Mouse (Mus musculus) lung, embryonic 16.5 days (tissue): ENCODE results near the gene Tldc2. TPM values are rescaled to one million over a fixed set of nuclear protein-coding genes. Genes with fewer than 3 reads are reported as not detected.

Experiments used
- ATAC-seq: fragments of 200-750 bp; cut with Nextera tagmentation; 2 replicates; pipeline ENCODE4 v1.8.0; 2017; ENCODE audit warnings: low read depth, mild to moderate bottlenecking, moderate library complexity
- H3K27ac ChIP-seq: fragments of 300-500 bp; sonication (generic); 2 replicates; pipeline ENCODE4 v1.5.1; 2014; ENCODE audit warnings: mild to moderate bottlenecking, control low read depth, low read length
- H3K27me3 ChIP-seq: fragments of 300-500 bp; sonication (generic); 2 replicates; pipeline ENCODE4 v1.6.1; 2014; ENCODE audit warnings: low read depth, low read length, mixed read lengths; ENCODE audit not compliant: control insufficient read depth, insufficient read depth
- H3K36me3 ChIP-seq: fragments of 300-500 bp; sonication (generic); 2 replicates; pipeline ENCODE4 v1.6.1; 2014; ENCODE audit warnings: low read length; ENCODE audit not compliant: control insufficient read depth, insufficient read depth
- H3K4me1 ChIP-seq: fragments of 300-500 bp; sonication (generic); replicated peaks from 2 replicates; pipeline ENCODE4 v1.6.1; 2014; ENCODE audit warnings: low read length, mixed read lengths; ENCODE audit not compliant: control insufficient read depth, insufficient read depth
- H3K4me2 ChIP-seq: fragments of 300-500 bp; sonication (generic); 2 replicates; pipeline ENCODE4 v1.6.1; 2014; ENCODE audit warnings: low read depth, low read length, control low read depth
- H3K4me3 ChIP-seq: fragments of 300-500 bp; sonication (generic); 2 replicates; pipeline ENCODE4 v1.5.1; 2014; ENCODE audit warnings: mild to moderate bottlenecking, low read length, control low read depth
- H3K9ac ChIP-seq: fragments of 300-500 bp; sonication (generic); 2 replicates; pipeline ENCODE4 v1.6.1; 2014; ENCODE audit warnings: low read length, control low read depth
- H3K9me3 ChIP-seq: fragments of 300-500 bp; sonication (generic); 2 replicates; pipeline ENCODE4 v1.6.1; 2016; ENCODE audit warnings: low read length; ENCODE audit not compliant: control insufficient read depth
- WGBS: fragments of 180-500 bp; shearing (Covaris S2); extraction: QIAGEN DNeasy Blood & Tissue Kit; methylation state at CpG from one replicate; pipeline ENCODE4 v1.1.7; 2014; 5-methylcytosine and 5-hydroxymethylcytosine counted together
- polyA plus RNA-seq: library from polyadenylated mRNA; unstranded; fragments of >200 nt; fragmentation: Nextera tagmentation; extraction: Ambion mirVana; gene quantifications from 2 replicates; pipeline ENCODE4 v1.2.1, GENCODE M21; 2015

The Tldc2 gene
- polyA plus RNA-seq, 1 experiment from 2014 or later, result not detected

GRCm38 (mm10) chr2:157139251-157139802 is 52.5 kb downstream of the Tldc2 start:
- 84% methylated on average over 5 of the region's 5 CpGs for WGBS
- no peaks in the 10 kb centered on the region for H3K36me3 ChIP-seq
- no peak overlapping the region for H3K4me3 ChIP-seq
- H3K4me1 ChIP-seq, result 0 out of 2 replicates have a peak, but pooled peaks cover 5% of the 10 kb centered on the region
- no peaks in the 10 kb centered on the region for H3K9me3 ChIP-seq
- H3K27me3 ChIP-seq, result no peaks in the 10 kb centered on the region
- H3K27ac ChIP-seq, result no peak overlapping the region
- no peak overlapping the region for H3K4me2 ChIP-seq
- ATAC-seq, result no peak
- no peak overlapping the region for H3K9ac ChIP-seq

GRCm38 (mm10) chr2:157141962-157142361 is 55.1 kb downstream of the Tldc2 start:
- H3K4me3 ChIP-seq, result no peak overlapping the region
- H3K9me3 ChIP-seq, result no peaks in the 10 kb centered on the region
- H3K27me3 ChIP-seq, result no peaks in the 10 kb centered on the region
- H3K27ac ChIP-seq, result no peak overlapping the region
- H3K4me1 ChIP-seq, result 0 out of 2 replicates have a peak, but pooled peaks cover 3% of the 10 kb centered on the region
- H3K9ac ChIP-seq, result no peak overlapping the region
- ATAC-seq, result no peak
- 77% methylated on average over 4 of the region's 4 CpGs for WGBS
- H3K36me3 ChIP-seq, result peaks cover 5% of the 10 kb centered on the region; the same call in 1 of the 2 replicates
- H3K4me2 ChIP-seq, result no peak overlapping the region

GRCm38 (mm10) chr2:157144132-157144531 is 57.3 kb downstream of the Tldc2 start:
- peaks cover 10% of the 10 kb centered on the region for H3K36me3 ChIP-seq
- no peak overlapping the region for H3K27ac ChIP-seq
- no peak for ATAC-seq
- H3K4me1 ChIP-seq, result 0 out of 2 replicates have a peak, but pooled peaks cover 3% of the 10 kb centered on the region
- no peak overlapping the region for H3K9ac ChIP-seq
- 75% methylated on average over 5 of the region's 5 CpGs for WGBS
- no peaks in the 10 kb centered on the region for H3K27me3 ChIP-seq
- H3K9me3 ChIP-seq, result no peaks in the 10 kb centered on the region
- H3K4me2 ChIP-seq, result no peak overlapping the region
- no peak overlapping the region for H3K4me3 ChIP-seq

- Histone ChIP-seq H3K9me3 (no peaks in the 10 kb centered on the region), H3K4me3 (no peak overlapping the region), H3K27ac (no peak overlapping the region), H3K27me3 (no peaks in the 10 kb centered on the region), H3K4me2 (no peak overlapping the region), H3K36me3 (peaks cover 19% of the 10 kb centered on the region), H3K9ac (no peak overlapping the region), H3K4me1 (0 out of 2 replicates have a peak, but pooled peaks cover 3% of the 10 kb centered on the region)
- 52% methylated on average over 1 of the region's 1 CpGs for WGBS
- peak; percentile 59; the same call in 1 of the 2 replicates for ATAC-seq
Measured at GRCm38 (mm10) chr2:157145173-157145572, 58.3 kb downstream of the Tldc2 start.

Other genes starting within 250 kb of the Tldc2 start
- gene Tgif2, start 247.0 kb upstream of the Tldc2 start, polyA plus RNA-seq, result 43.9 and 47.7 TPM in 2 replicates
- gene 4930518I15Rik, start 229.1 kb upstream of the Tldc2 start, polyA plus RNA-seq, result 7.6 and 9.2 TPM in 2 replicates
- gene Rab5if, start 223.9 kb upstream of the Tldc2 start, polyA plus RNA-seq, result 164 and 170 TPM in 2 replicates
- 0.63 and 2.0 TPM in 2 replicates for gene Sla2, start 199.9 kb upstream of the Tldc2 start, polyA plus RNA-seq
- 44.6 and 53.4 TPM in 2 replicates for gene Ndrg3, start 95.0 kb upstream of the Tldc2 start, polyA plus RNA-seq
- 38.8 and 40.0 TPM in 2 replicates for gene Dsn1, start 79.9 kb upstream of the Tldc2 start, polyA plus RNA-seq
- 4.0 and 4.1 TPM in 2 replicates for gene Soga1, start 7.8 kb upstream of the Tldc2 start, polyA plus RNA-seq
- gene Samhd1, start 48.2 kb downstream of the Tldc2 start, polyA plus RNA-seq, result 30.2 and 32.4 TPM in 2 replicates
- gene Rbl1, start 117.5 kb downstream of the Tldc2 start, polyA plus RNA-seq, result 26.9 and 30.4 TPM in 2 replicates
- gene Rpn2, start 192.0 kb downstream of the Tldc2 start, polyA plus RNA-seq, result 350 and 360 TPM in 2 replicates
- gene Mroh8, start 192.5 kb downstream of the Tldc2 start, polyA plus RNA-seq, result 0.25 and 0.59 TPM in 2 replicates